Mouse (Mus musculus): Measurements from ENCODE around the gene Zfp819.

Gene Zfp819

DNA sequence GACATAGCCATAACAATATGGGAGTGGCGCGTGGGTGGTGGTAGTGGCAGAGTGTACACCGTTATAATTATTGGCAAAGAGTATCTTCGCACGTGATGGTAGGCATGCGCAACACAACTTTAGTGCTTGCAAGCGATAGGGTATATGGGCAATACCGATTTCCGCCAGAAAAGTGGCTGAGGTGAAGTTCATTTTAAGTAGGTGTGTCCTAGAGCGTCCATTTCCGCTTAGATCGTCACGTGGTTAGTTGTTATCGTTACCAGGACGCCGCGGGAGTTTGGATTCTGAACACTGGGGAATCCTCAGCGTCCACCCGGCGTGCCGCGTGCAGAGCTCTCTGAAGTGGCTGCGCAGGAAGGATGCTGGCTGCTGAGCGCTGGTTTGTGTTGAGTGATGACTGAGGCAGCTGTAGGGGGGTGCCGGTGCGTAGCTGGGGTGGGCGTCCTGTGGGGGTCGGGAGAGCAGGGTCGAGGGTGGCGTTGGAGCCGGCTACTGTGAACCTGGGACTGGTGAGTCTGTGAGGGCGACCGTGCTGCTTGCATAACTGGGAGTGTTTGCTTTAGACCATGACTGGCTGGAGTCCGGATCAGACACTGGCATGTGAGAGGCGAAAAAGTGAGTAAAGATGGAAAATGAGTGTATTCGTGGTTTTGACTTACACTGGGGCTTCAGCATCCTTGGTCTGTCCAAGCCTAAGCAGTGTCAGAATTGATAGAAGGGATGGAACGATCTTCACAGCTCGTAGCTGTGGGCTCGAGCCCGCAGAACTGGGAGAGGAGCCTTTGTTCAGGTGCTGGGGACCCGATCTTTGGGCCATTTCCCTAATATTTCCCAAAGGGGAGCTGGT, at the start of gene Zfp819:
Zfp819 (plus strand) TSS at position 274 of the 847 bp plus-strand sequence.
- DNase-seq, result peak; percentile 28

DNA sequence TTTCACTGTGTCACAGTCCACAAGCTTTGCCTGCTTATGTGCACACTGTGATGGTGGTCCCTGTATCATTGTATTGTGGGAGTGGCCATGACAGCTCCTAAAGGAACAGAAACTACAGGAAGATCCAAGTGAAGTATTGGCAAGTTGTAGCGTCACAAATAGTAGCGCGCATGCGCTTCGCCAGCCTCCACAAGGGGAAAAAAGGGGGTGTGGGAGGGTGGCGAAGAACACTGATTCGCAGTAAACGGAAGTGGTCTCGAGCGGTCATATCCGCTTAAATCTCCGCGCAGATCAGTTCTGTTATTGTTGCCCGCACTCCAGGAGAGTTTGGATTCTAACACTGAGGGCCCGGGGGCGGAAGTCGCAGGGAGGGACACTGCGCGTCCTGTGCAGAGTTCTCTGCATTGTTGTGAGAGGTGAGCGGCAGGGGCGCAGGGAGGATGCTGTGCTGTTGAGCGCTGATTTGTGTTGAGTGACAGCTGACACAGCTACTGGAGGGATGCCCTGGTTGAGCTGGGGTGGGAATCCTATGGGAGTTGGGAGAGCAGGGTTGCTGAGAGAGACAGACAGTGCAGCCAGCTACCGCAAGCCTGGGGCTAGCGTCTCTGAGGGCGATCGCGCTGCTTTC, 44.8 kb upstream of the Zfp819 start, which contains the start of gene Zfp658:
Zfp658 (plus strand) TSS at position 251 of the 628 bp plus-strand sequence.
- peak; percentile 82 for DNase-seq

DNA sequence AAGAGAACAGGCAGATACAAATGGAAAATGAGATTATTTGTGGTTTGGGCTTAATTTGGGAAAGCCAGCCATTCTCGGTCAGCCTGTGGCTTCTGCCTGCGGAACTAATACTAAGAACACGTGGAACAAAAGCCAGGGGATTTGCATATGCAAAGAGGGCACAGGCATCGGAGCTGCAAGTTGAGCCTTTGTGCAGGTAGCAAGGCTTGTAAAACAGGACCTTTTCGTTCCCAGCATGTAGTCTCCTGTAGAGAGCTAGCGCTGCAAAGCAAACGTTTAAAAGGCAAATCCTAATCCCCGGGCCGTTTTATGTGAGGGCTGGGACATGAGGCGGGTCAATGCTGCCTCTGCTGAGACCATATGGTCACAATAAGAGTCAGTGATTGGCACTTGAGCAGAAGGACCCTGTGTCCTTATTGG, 44.3 kb upstream of the Zfp819 start:
- DNase-seq, result peak; percentile 21

DNA sequence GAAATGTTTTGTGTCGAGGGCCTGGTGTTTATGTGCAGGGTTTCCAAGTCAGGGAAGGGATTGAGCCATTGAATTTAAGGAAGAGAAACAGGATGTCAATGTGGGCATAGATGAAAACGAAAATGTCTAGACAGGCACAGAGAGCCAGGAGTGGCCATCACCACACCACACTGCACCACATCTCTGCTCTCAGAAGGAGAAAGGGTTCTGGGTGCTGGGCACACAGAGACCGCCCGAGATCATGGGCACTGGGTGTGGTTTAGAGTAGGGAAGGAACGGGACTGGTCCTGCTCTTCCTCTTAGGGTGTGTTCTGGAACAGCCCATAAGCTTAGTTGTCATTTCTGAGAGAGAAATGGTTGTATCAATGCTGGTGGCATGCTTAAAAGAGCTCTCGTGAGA, 43.7 kb upstream of the Zfp819 start:
- no peak for DNase-seq

DNA sequence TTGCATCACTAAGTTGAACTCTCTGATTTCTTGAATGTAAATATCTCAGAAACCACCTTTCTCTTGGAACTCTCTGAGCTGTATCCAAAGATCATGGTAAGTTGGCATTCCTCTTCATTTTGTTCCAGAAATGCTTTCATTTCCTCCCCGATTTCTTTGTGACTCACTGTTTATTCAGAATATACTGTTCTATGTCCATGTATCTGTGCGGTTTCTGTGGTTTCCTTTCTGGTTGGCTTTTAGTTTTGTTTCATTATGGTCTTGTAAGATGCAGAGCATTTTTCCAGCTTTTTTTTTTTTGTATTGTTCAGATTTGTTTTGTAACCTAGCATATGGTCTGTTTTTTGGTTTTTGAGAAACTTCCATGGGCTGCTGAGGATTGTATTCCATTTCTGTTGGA, 35.8 kb upstream of the Zfp819 start:
- DNase-seq, result no peak

DNA sequence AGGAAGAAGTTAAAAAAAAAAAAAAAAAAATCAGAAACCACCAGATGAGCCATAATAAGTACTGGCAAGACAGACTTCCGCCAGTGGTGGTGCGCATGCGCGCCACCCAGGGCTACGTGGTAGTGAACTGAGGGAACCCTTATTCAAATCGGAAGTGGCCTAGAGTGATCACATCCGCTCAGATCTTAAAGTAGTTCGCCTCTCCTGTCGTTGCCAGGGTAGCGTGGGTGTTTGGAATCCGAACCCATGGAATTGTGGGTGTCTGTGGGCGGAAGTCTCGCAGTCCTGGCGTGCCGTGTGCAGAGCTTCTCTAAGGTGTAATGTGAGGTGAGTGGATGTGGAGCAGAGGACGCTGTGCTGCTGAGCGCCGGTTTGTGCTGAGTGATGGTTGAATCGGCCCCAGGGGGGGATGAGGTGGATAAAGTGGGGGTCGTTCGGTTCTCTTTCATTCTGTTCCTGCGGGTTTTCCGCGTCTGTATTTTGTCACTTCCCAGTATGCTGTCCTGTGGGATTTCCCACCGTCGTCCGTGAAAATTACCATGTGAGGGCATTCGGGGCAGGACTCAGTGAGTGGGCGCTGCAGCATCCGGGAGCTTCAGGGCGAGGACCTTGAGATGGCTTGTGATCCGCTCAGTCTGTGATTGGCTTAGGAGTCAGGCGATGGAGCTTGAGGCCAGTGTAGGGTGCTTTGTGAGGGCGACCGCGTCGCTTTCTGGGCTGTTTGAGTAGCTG, 27.4 kb upstream of the Zfp819 start, which contains the start of gene Zfp719:
Zfp719 (plus strand) TSS at position 171 of the 732 bp plus-strand sequence.
- DNase-seq, result peak; percentile 96

DNA sequence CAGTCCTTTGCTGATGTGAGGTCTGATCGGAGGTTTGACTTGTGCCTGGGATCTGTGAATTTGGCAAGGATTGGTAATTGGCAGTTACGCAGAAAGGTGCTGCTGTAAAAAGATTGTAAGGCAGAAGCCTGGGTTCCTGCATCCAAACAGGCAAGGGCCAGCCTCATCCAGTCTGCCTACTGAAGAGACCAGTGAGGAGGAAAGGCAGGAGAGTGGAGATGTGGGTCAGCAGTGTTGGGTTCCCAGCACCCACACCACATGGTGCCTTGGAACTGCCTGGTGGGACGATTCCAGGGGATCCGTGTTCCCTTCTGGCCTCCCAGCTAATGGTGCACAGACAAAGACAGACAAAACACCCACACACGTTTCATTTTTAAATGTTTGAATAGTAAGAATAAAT, 26.4 kb upstream of the Zfp819 start:
- DNase-seq, result no peak

DNA sequence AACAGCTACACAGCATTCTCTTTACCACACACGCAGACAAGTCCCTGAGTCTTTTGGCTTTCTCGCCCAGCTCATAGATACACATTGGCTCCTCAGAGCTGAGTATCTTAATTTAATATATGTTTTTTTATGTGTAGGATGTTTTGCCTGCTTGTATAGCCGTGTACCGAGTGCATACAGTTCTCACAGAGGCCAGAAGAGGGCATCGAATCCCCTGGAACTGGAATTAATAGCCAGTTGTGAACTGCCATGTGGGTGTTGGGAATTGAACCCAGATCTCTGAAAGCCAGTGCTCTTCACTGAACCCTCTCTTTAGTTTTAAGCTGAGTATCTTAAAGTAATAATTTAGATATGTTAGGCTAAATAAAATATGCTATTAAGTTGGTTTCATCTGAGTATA, 22.2 kb upstream of the Zfp819 start:
- no peak for DNase-seq

DNA sequence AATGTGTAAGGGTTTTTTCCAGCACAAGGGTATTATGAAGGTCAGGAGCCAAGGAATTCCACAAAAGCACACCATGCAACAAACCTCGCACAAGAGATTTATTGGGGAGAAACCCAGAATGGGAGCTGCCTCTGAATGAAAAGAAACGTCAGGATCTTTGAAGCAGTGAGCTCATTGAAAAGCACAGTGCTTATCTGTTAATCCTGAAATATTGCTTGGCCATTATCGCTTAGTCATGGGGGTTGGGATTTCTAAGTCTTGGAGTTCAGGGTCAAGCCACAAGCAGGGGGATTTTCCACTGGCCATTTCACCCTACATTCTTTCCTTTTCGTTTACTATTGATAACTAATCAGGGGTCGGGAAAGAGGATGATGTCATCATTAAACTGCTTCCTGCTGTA, 5.1 kb upstream of the Zfp819 start:
- no peak for DNase-seq

DNA sequence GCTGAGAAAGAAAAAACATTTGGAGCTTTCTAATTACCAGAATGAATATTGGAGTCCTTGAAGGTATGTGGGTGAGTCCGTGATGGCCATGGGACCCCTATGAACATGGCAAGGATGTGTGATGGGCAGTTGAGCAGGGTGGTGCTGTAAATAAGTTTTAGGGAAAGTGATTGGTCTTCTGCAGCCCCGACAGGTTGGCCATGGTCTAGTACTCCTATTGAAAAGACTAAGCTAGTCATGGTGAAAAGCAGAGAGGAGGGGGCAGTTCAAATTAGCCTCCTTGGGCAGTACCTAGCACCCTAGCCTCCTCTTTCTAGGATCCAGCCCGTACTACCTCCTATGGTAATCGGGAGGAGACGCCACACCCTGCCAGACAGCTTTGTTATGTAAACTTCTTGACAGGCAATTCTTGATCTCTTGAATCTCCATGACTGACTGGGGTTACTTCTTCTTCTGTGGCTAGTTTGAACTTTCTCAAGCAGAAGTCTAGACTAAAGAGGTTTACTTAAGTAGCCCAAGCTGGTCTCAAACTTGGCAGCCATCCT, 846 bp downstream of the Zfp819 start:
- no peak for DNase-seq

DNA sequence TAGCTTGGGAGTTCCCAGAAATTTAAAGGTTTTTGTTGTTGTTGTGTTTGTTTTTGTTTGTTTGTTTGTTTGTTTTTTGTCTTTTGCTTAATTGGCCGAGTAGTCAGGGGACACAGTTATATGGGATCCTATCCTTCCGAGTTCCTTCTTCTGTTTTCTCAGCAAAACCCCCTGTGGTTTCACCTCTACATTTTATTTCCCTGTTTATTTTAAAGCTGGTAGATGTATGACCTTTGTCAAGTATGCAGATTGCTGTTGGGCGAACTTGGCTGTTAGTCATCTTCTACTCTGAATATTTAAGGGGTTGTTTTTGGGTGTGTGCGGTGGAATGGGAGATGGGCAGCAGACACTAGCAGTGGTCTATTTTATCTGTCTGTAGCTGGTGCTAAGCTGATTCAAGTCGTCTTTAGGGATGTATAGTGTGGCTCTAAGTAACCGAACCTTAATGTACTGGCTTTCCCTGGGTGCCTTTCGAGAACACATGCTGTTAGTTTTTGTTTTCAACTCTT, 1.4 kb downstream of the Zfp819 start:
- DNase-seq, result no peak

DNA sequence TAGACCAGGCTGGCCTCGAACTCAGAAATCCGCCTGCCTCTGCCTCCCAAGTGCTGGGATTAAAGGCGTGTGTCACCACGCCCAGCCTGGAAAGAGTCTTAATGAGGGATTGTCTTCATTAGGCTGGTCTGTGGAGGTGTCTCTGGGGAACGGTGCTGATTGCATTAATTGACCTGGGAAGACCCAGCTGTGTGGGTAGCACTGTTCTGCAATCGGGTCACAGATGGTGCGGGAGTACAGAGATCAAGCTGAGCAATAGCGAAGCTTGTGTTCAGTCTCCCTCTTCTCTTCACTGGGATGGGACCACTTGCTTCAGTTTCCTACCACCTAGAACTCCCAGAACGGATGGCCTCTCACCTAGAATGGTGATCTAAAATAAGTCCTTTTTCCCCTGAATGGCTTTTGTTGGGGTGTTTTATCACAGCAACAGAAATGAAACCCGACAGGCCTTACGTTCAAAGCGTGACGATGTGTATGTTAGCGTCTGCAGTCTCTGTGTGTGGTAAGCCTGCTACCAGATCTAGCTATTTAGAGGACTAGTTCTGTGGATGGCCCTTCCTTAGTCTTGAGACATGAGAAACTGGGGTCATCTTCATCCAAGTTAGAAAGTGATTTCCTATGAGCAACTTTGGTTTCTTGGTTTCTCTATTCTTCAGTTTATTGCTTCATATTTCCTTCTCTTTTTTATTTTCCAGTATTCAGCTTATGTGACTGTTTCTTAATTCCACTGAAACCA, 7.0 kb downstream of the Zfp819 start:
- DNase-seq, result no peak

DNA sequence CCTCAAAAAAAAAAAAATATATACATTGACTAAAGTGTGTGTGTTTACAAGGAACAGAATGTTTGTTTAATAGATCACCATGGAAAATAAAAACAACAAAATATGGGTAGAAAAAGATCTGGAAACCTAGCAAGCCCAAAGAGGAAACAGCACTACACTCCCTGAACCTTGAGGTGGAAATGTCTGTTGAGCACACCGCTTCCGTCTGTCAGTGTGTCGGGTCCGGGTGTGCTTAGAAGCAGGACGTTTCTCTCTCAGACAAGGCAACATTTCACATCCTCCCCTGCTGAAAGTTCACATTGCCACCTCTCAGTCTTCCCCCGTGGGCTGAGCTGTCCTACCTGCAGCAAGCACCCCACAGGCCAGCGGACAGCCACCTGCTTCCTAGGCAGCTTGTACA, 16.0 kb downstream of the Zfp819 start:
- no peak for DNase-seq

DNA sequence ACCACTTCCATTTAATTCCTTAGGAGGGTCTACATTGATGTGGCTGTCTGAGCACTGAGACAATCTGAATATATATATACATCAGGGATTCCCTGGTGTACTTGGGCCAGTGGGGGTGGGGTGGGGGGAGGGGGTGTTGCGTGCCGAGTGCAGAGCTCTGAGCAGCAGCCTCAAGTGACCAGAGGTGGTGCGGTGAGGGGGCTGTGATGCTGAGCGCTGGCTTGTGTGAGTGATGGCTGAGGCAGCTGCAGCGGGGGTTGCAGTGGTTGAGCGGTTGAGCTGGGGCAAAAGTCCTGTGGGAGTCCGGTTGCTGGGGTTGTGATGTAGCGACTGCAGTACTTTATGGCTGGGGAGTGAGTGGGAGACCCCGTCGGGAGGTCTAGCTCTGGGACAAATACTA, 16.9 kb downstream of the Zfp819 start:
- DNase-seq, result no peak

DNA sequence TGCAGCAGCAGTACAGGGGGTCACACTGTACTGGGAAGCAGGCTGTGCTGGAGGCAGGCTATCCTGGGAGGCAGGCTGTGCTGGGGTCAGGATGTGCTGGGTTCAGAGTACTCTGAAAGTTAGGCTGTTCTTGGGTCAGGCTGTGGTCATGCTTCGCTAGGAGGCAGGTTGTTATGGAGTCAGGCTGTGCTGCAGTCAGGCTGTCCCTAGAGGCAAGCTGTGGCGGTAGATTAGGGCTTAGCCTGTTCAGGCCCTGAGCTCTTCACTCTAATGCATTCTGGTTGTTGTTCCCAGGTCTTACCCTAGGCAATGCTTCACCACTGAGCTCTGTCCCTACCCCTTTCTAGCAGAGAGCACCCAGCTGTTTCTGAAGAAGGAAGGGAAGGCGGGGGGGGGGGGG, 18.1 kb downstream of the Zfp819 start:
- DNase-seq, result no peak

DNA sequence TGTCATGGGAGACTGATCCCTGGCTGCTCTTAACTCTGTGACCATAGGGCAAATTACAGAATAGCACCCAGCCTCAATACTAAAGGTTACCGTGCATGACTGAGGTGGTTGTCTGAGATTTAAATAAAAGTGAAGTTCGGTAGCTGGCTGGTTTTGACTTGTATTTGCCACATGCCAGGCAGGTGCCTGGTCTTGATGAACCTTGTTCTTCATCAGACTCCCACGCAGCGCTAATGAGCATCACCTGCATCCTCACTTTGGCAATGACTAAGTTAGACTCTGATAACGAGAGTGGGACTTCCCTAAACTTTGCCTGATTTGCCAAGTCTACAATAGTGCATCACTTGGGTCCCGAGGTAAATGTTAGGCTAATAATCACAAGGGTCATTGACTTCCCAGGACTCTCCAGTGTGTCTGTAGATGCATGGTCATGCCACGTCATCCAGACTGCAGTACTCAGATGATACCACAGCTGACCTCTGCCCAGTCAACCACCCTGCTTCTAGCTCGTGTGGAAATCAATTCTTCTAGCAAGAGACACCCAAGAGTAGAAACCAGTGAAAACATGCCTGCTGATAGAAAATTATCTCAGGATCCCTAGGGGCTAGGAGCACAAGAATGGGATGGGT, 18.9 kb downstream of the Zfp819 start:
- DNase-seq, result no peak

DNA sequence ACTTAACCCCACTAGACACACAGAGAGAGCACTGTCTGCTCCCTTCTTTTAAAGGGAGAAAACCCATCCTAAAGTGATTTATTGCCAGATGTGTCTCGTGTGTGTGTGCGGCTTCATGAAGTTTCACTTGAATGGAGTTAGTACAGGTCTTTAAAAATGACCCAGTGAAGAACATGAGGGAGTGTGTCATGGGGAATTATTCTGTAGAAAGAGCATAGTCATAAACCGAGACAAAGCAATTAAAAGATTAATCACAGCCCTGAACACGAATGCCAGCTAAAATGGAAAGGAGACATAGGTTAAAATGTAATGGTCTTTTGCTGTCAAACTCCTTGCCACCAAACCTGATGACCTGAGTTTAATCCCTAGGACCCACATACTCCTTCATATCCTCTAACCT, 27.0 kb downstream of the Zfp819 start:
- no peak for DNase-seq

DNA sequence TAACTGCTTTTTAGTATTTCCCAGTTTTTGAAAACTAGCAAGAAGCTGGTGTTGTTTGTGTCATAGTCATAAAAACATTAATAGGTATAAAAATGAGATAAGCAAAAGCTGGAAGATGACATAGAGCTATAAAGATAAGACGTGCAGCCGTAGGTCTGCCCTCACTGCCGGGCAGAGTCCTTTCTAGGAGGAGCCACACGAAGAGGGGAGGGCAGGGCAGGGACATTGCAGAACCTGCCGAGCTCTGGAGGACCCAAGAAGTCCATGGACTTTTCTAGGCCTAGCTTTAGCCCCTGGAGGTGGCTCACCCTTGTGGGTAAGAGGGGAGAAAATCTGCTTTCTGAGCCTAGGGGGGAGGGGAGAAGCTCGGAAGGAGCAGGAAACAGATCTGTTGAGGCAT, 27.5 kb downstream of the Zfp819 start, which contains the start of gene Ceacam18:
Ceacam18 (plus strand) TSS at position 208 of the 400 bp plus-strand sequence.
- DNase-seq, result no peak

DNA sequence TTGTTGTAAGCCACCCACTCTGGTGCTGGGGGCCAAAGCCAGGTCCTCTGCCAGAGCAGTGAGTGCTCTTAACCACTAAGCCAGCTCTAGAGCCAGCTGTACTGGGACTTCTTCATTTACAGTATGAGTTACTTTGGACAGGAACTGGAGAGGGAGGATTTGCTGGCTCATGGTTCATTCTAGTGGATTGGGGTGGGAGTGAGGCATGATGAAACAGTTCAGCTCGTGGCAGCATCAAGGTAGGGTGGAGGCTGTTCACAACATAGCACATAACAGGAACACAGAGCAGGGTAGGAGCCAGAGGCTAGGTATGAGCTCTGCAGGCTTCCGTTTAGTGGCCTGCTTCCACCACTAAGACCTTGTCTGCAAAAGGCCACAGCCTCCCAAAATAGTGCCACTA, 29.2 kb downstream of the Zfp819 start:
- no peak for DNase-seq

DNA sequence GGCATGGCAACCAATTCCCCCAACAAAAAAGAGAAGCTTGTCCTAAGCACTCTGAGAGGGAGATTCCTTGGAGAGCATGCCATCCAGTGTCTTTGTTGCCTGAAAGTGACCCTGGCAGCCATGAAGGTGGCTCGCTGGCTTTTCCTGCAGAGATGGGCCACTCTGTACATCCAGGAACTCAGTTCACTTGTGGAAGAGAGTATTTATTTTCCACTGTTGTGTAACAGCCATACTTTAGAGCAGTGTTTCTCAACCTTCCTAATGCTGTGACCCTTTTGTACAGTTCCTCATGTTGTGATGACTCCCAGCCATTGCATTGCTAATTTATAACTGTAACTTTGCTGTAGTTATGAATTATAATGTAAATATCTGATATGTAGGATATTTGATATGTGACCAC, 30.1 kb downstream of the Zfp819 start:
- DNase-seq, result no peak

DNA sequence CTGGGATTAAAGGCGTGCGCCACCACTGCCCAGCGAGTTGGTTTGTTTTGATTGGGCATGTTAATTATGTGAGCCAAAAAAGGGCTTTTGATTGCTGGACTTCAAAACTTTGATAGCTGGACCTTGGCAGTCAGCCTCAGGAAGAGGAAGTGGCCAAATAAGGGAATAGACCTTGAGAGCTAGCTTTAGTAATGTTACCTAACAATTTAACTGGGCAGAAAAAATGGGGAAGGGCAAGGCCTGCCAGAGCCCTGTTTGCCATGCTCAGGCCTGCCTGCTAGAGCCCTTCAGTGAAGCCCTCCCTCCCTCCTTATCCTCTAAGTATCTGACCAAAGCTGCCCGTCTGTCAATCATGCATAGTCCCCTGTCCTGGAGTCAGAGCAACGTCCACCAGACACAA, 35.6 kb downstream of the Zfp819 start:
- no peak for DNase-seq

All from kidney, adult 11 months (tissue).